Mouse (Mus musculus) liver, adult 2 months (tissue): ENCODE data around the gene Syngr3.

Experiments used
- CTCF ChIP-seq: fragments of 200-500 bp; IDR thresholded peaks from 2 replicates; pipeline ENCODE4 v1.5.1; 2011; ENCODE audit warnings: low read depth, low read length, control low read depth
- POLR2A ChIP-seq: fragments of 200-500 bp; IDR thresholded peaks from 2 replicates; pipeline ENCODE4 v1.6.1; 2011; ENCODE audit warnings: low read length, control low read depth; ENCODE audit not compliant: insufficient read depth; ENCODE audit errors: extremely low read depth

DNA sequence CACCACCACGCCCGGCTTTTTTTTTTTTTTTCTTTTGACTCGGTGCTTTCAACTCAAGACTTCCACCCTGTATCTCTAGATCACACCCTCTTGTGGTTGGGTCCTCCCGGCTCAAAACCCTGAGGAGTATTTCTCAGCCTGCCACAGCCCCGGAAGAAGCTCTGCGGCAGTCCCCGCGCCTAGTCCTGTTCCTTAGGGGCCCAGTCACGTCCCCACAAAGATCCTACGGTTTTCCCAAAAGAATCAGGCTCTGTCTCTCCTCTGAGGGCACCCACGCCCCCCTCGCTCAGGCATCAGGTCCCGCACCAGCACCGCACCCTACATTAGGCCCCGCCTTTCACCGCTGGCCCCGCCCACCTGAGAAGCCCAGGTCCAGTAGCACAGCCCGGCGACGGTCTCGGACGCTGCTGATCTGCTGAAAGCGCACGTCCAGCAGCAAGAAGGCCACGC is 2.6 kb downstream of the Syngr3 start:
- no peak for TF ChIP-seq CTCF
- no peak for TF ChIP-seq POLR2A
